Mouse (Mus musculus) liver, embryonic 11.5 days (tissue): ENCODE data around the gene Ptn. TPM values are rescaled to one million over a fixed set of nuclear protein-coding genes. Genes with fewer than 3 reads are reported as not detected.

Source experiments
- ATAC-seq: fragments of 200-750 bp; cut with Nextera tagmentation; replicated peaks from 2 replicates; pipeline ENCODE4 v1.8.0; 2017; ENCODE audit warnings: moderate number of reproducible peaks, mild to moderate bottlenecking, moderate TSS enrichment, moderate library complexity; ENCODE audit not compliant: low FRiP score
- DNase-seq: peaks from one replicate; pipeline ENCODE4 v3.0.0-alpha.2; 2017; ENCODE audit warnings: low spot score
- H3K27ac ChIP-seq: fragments of 300-500 bp; sonication (generic); 2 replicates; pipeline ENCODE4 v1.5.1; 2014; ENCODE audit warnings: mild to moderate bottlenecking, low read depth, low read length, control low read depth
- H3K27me3 ChIP-seq: fragments of 300-500 bp; sonication (generic); replicated peaks from 2 replicates; pipeline ENCODE4 v1.6.1; 2014; ENCODE audit warnings: low read length, mixed read lengths; ENCODE audit not compliant: control insufficient read depth, insufficient read depth
- H3K36me3 ChIP-seq: fragments of 300-500 bp; sonication (generic); 2 replicates; pipeline ENCODE4 v1.6.1; 2014; ENCODE audit warnings: mild to moderate bottlenecking, low read length, moderate library complexity, mixed read lengths; ENCODE audit not compliant: control insufficient read depth, insufficient read depth
- H3K4me1 ChIP-seq: fragments of 300-500 bp; sonication (generic); replicated peaks from 2 replicates; pipeline ENCODE4 v1.6.1; 2014; ENCODE audit warnings: low read length, mixed read lengths; ENCODE audit not compliant: control insufficient read depth, insufficient read depth
- H3K4me2 ChIP-seq: fragments of 300-500 bp; sonication (generic); 2 replicates; pipeline ENCODE4 v1.6.1; 2014; ENCODE audit warnings: mild to moderate bottlenecking, control low read depth, moderate library complexity
- H3K4me3 ChIP-seq: fragments of 300-500 bp; sonication (generic); 2 replicates; pipeline ENCODE4 v1.5.1; 2014; ENCODE audit warnings: low read depth, low read length, control low read depth
- H3K9ac ChIP-seq: fragments of 300-500 bp; sonication (generic); 2 replicates; pipeline ENCODE4 v1.6.1; 2014; ENCODE audit warnings: low read depth, low read length, control low read depth
- H3K9me3 ChIP-seq: fragments of 300-500 bp; sonication (generic); 2 replicates; pipeline ENCODE4 v1.6.1; 2016; ENCODE audit warnings: low read length, inconsistent platforms, mixed read lengths; ENCODE audit not compliant: control insufficient read depth
- WGBS: fragments of 180-500 bp; shearing (Covaris S2); extraction: QIAGEN DNeasy Blood & Tissue Kit; methylation state at CpG from one replicate; pipeline ENCODE4 v1.1.7; 2014; 5-methylcytosine and 5-hydroxymethylcytosine counted together
- polyA plus RNA-seq: library from polyadenylated mRNA; unstranded; fragments of >200 nt; fragmentation: Nextera tagmentation; extraction: Ambion mirVana; gene quantifications from 2 replicates; pipeline ENCODE4 v1.2.1, GENCODE M21; 2014

Ptn gene
- polyA plus RNA-seq = 232 and 261 TPM in 2 replicates

GRCm38 (mm10) chr6:36809747-36810285 lies at the start of gene Ptn:
TSS of gene Ptn (minus strand) at chr6:36810220.
- 0% methylated on average over 15 of the region's 15 CpGs for WGBS
- DNase-seq (peak; percentile 53), ATAC-seq (no peak)
- Histone ChIP-seq H3K9ac (peak within 1 kb of the TSS; percentile 50), H3K27me3 (no peaks in the 10 kb centered on the region), H3K27ac (peak within 1 kb of the TSS; percentile 66; the same call in 1 of the 2 replicates), H3K4me1 (no peaks in the 10 kb centered on the region), H3K4me2 (peak within 1 kb of the TSS; percentile 57), H3K9me3 (no peaks in the 10 kb centered on the region), H3K36me3 (no peaks in the 10 kb centered on the region; the same call in 1 of the 2 replicates), H3K4me3 (peak within 1 kb of the TSS; percentile 51)

GRCm38 (mm10) chr6:36858258-36859041 lies 48.4 kb upstream of the Ptn start:
- 70% methylated on average over 3 of the region's 3 CpGs for WGBS
- Histone ChIP-seq H3K27ac (no peak overlapping the region), H3K4me3 (no peak overlapping the region), H3K9me3 (no peaks in the 10 kb centered on the region), H3K9ac (no peak overlapping the region), H3K36me3 (no peaks in the 10 kb centered on the region), H3K4me2 (no peak overlapping the region), H3K4me1 (no peaks in the 10 kb centered on the region), H3K27me3 (no peaks in the 10 kb centered on the region)
- DNase-seq = no peak
- no peak for ATAC-seq

GRCm38 (mm10) chr6:36857627-36858257 lies 47.7 kb upstream of the Ptn start:
- WGBS = 54% methylated on average over 6 of the region's 6 CpGs
- DNase-seq = no peak
- Histone ChIP-seq H3K4me2 (no peak overlapping the region), H3K4me1 (no peaks in the 10 kb centered on the region), H3K36me3 (no peaks in the 10 kb centered on the region), H3K4me3 (no peak overlapping the region), H3K27ac (no peak overlapping the region), H3K27me3 (no peaks in the 10 kb centered on the region), H3K9me3 (no peaks in the 10 kb centered on the region), H3K9ac (no peak overlapping the region)
- no peak for ATAC-seq

- H3K27ac ChIP-seq = no peak overlapping the region
- no peak overlapping the region for H3K4me2 ChIP-seq
- no peak for ATAC-seq
- 75% methylated on average over 7 of the region's 7 CpGs for WGBS
- H3K4me1 ChIP-seq = no peaks in the 10 kb centered on the region
- no peaks in the 10 kb centered on the region for H3K27me3 ChIP-seq
- no peaks in the 10 kb centered on the region for H3K36me3 ChIP-seq
- no peak for DNase-seq
- no peak overlapping the region for H3K4me3 ChIP-seq
- H3K9ac ChIP-seq = no peak overlapping the region
- no peaks in the 10 kb centered on the region for H3K9me3 ChIP-seq
These were observed 40.6 kb upstream of the Ptn start for GRCm38 (mm10) chr6:36850422-36851129.

GRCm38 (mm10) chr6:36845288-36845687 lies 35.3 kb upstream of the Ptn start:
- DNase-seq (no peak), ATAC-seq (no peak)
- no peak overlapping the region for H3K9ac ChIP-seq
- 87% methylated on average over 1 of the region's 1 CpGs for WGBS
- no peaks in the 10 kb centered on the region for H3K4me1 ChIP-seq
- H3K36me3 ChIP-seq = no peaks in the 10 kb centered on the region
- H3K4me2 ChIP-seq = no peak overlapping the region
- no peak overlapping the region for H3K27ac ChIP-seq
- no peak overlapping the region for H3K4me3 ChIP-seq
- H3K27me3 ChIP-seq = no peaks in the 10 kb centered on the region
- H3K9me3 ChIP-seq = no peaks in the 10 kb centered on the region

- no peaks in the 10 kb centered on the region for H3K36me3 ChIP-seq
- WGBS = 68% methylated on average over 6 of the region's 6 CpGs
- no peak overlapping the region for H3K4me3 ChIP-seq
- no peak for DNase-seq
- no peaks in the 10 kb centered on the region for H3K9me3 ChIP-seq
- H3K4me1 ChIP-seq = no peaks in the 10 kb centered on the region
- no peak overlapping the region for H3K9ac ChIP-seq
- H3K27ac ChIP-seq = no peak overlapping the region
- ATAC-seq = no peak
- H3K4me2 ChIP-seq = no peak overlapping the region
- H3K27me3 ChIP-seq = no peaks in the 10 kb centered on the region
These were observed 34.2 kb upstream of the Ptn start for GRCm38 (mm10) chr6:36844258-36844657.

GRCm38 (mm10) chr6:36843031-36843488 lies 33.0 kb upstream of the Ptn start:
- Histone ChIP-seq H3K27ac (no peak overlapping the region), H3K4me2 (no peak overlapping the region), H3K9ac (no peak overlapping the region), H3K4me1 (no peaks in the 10 kb centered on the region), H3K36me3 (no peaks in the 10 kb centered on the region), H3K4me3 (no peak overlapping the region), H3K27me3 (no peaks in the 10 kb centered on the region), H3K9me3 (no peaks in the 10 kb centered on the region)
- WGBS = 71% methylated on average over 3 of the region's 3 CpGs
- ATAC-seq (no peak), DNase-seq (no peak)

- Histone ChIP-seq H3K27ac (no peak overlapping the region), H3K4me2 (no peak overlapping the region), H3K27me3 (no peaks in the 10 kb centered on the region), H3K36me3 (no peaks in the 10 kb centered on the region), H3K4me1 (no peaks in the 10 kb centered on the region), H3K9ac (no peak overlapping the region), H3K9me3 (no peaks in the 10 kb centered on the region), H3K4me3 (no peak overlapping the region)
- WGBS = 75% methylated on average over 5 of the region's 5 CpGs
- no peak for ATAC-seq
- no peak for DNase-seq
These were observed 32.3 kb upstream of the Ptn start for GRCm38 (mm10) chr6:36842101-36842922.
